Mouse (Mus musculus) cortical plate, adult 2 months (tissue): ENCODE data around the gene 4930430F08Rik.
"Not testable (repeated sequence)": the region's sequence is repeated elsewhere in the genome, so short reads cannot be mapped to it uniquely, and the experiment has no call there.

Source experiments
- CTCF ChIP-seq: fragments of 200-500 bp; IDR thresholded peaks from 2 replicates; pipeline ENCODE4 v1.5.1; 2011; ENCODE audit warnings: mild to moderate bottlenecking, control low read depth, low read length; ENCODE audit not compliant: insufficient read depth; ENCODE audit errors: extremely low read depth
- POLR2A ChIP-seq: fragments of 200-500 bp; IDR thresholded peaks from 2 replicates; pipeline ENCODE4 v1.6.1; 2011; ENCODE audit warnings: mild to moderate bottlenecking, low read length, control low read depth; ENCODE audit not compliant: insufficient read depth; ENCODE audit errors: extremely low read depth

GRCm38 (mm10) chr10:100560194-100560883 lies 29.9 kb downstream of the 4930430F08Rik start:
- not testable (repeated sequence) for TF ChIP-seq POLR2A, CTCF
